Mouse (Mus musculus) left cerebral cortex, adult 6 months (tissue): ENCODE results near the gene Cog3. TPM values are rescaled to one million over a fixed set of nuclear protein-coding genes. Genes with fewer than 3 reads are reported as not detected.

Experiments
- long read RNA-seq, 2 experiments: library from polyadenylated mRNA; unstranded; transcript quantifications; one replicate each; pipeline ENCODE4 v2.0.0; 2019 to 2020
- polyA plus RNA-seq: library from polyadenylated mRNA; unstranded; fragments of <200 nt; fragmentation: Nextera tagmentation; gene quantifications from 2 replicates; pipeline ENCODE4 v1.2.3, GENCODE M21; 2021

Cog3 gene
- 7.6 and 8.5 TPM in 2 replicates for polyA plus RNA-seq
- long read RNA-seq, experiment 1, full-length matches to known transcripts = 62 of 98 reads
- long read RNA-seq, experiment 1, partial matches to known transcripts = 16 of 98 reads
- long read RNA-seq, experiment 1, other reads (novel, unspliced or antisense) = 20 of 98 reads
- long read RNA-seq, experiment 2, full-length matches to known transcripts = 5 of 9 reads
- long read RNA-seq, experiment 2, partial matches to known transcripts = 3 of 9 reads
- long read RNA-seq, experiment 2, other reads (novel, unspliced or antisense) = 1 of 9 reads

DNA sequence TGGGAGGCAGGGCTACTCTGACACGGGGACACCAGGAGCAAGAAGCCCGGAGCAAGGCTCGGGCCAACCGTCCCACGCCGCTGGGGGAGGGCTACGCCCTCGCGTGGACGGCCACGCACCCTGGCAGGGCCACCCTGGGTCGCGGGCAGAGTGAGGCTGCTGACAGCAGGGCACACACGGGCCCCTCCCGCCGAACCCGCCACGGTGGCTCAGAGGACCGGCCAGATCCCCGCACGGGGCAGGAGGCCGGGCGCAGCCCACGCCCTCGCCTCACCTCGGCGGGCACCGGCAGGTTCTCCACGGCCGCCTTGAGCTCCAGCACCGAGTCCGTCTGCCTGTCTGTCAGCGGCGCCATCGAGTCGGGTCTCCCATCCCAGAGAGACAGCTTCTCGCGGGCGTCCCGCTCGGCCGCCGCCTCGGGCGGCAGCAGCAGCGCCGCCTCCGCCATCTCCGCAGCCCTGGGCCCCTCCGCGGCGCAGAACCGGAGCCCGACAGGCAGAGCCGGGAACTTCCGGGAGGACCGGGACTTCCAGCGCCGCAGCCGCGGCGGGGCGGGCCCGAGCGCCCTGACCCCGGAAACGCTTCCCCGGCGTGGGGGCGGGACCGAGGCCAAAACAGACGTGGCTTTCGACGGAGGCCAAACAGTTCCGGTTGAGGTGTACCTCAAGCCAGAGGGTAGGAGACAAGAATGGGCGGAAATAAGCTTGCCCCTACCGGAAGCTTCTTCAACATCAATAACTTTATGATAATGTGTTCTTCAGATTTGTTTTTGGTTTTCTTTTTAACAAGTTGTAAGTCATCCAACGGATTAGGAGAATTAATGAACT is at the start of gene Cog3:
TSS of gene Cog3 (minus strand) at position 527 of the 827 bp plus-strand sequence.

DNA sequence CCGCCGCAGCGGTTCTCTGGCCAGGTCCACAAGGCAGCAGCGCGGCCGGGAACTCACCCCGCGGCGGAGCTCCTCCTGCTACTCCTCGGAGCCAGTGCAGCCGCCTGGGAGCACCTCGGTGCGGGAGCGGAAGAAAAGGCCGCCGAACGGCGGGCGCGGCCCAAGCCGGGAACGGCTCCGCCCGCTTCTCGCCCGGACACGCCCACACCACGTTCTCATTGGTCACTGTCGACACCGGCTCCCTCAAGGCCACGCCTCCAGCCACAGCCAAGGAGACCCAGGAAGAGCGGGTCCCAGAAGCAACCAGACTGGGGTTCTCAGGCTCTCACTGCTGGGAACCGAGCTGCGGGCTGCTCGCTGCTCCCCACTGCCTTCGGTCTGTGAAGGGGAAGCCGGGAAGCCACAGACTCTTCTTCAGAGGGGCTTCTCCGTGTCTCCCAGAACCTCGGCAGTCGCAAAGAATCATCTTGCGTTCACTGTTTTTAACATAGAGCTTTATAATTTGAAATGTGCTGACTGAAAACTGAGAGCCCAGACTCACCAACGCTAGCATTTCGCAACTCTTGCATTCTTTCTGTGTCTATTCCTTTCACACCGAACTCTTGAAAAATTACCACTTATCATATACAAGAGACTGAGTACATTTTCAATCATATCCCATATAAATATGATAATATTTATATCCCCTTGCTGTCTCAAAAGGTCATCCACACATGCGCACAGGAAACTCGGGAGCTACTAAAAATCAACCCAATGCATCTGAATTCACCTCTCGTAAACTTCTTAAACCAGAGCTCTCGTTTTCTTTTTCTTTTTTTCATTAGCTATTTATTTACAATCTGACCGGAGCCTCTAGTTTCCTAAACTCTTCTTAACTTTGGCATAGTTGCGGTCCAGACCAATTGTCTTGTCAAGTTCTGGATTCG is 32.8 kb upstream of the Cog3 start, which contains the start of gene Slc25a30:
TSS of gene Slc25a30 (minus strand) at position 170 of the 926 bp plus-strand sequence.

Other genes starting within 250 kb of the Cog3 start
- gene Spert, start 161.4 kb downstream of the Cog3 start, polyA plus RNA-seq = not detected in 2 replicates
- gene Erich6b, start 112.3 kb downstream of the Cog3 start, polyA plus RNA-seq = not detected in 2 replicates
- gene Slc25a30, start 32.5 kb upstream of the Cog3 start, polyA plus RNA-seq = 2.6 and 3.4 TPM in 2 replicates
- 1,930 and 1,940 TPM in 2 replicates for gene Tpt1, start 90.6 kb upstream of the Cog3 start, polyA plus RNA-seq
- 6.8 and 12.0 TPM in 2 replicates for gene Kctd4, start 200.5 kb upstream of the Cog3 start, polyA plus RNA-seq